Mouse (Mus musculus): ENCODE measurements around the gene Donson.

Donson gene

DNA sequence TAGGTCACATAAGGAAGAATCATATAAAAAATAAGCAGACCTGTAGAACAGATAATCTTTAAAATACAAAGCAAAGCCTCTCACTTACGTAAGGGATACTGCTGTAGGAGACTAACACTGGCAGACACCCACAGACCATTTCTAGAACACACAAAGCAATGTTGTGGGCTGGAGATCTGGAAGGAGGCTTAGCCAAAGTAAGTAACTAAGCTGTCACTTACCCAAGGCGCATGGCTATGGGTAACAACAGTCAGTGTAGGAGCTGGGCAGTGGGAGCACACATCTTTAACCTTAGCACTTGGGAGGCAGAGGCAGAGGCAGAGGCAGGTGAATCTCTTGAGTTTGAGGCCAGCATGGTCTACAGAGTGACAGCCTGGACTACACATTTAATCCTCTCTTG lies 48.9 kb downstream of the Donson start:
- DNase-seq: no peak

DNA sequence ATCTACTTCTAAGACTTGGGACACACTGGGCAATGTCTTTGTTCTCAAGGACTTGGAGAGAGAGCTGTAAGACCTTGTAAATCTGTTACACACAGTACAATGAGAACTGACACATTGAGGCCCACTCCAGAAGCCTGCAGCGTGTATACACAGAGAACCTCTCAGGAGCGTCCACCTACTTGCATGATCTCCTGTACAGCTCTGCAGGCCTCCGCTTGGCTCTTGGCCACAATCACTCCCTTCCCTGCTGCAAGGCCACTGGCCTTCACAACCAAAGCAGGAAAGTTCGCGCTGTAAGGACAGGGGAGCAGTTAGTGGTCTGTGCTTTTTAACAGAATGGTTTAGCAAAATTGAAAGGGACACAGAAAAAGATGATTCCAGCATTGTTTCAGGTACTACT lies 49.4 kb downstream of the Donson start:
- no peak for DNase-seq

DNA sequence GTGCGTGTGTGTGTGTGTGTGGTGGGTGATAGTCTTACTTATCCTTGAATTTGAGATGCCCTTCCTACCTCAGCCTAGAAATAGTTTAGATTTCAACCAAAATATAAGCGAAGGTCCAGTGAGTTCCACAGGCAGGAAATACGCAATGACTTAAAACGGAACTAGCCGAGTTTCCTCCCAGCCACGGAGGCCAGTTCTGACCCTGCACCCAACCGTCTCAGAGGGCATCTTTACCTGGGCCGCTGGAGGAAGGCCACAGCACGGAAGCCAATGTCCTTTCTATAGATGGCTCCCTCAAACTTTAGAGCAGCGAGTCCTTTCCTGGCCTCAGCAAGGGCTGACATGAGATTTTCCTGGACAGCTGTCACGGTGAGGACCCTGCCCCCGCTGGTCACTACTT lies 54.9 kb downstream of the Donson start:
- DNase-seq: no peak

DNA sequence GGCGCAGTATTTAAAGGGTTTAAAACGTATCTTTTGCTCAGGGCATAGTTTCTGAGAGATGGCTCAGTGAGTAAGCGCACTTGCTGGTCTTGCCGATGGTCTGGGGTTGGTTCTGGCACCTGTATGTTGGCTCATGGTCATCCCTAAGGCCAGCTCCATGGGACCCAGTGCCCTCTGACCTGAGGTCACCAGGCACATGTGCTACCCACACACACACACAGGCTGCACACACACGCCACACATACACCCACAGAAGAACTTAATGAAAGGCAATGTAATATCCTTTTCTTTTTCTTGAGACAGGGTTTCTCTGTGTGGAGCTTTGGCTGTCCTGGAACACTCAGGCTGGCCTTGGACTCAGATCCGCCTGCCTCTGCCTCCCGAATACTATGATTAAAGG lies 55.6 kb downstream of the Donson start:
- DNase-seq: no peak

GRCm38 (mm10) chr16:91632439-91632838 lies 56.1 kb downstream of the Donson start:
- DNase-seq: no peak

DNA sequence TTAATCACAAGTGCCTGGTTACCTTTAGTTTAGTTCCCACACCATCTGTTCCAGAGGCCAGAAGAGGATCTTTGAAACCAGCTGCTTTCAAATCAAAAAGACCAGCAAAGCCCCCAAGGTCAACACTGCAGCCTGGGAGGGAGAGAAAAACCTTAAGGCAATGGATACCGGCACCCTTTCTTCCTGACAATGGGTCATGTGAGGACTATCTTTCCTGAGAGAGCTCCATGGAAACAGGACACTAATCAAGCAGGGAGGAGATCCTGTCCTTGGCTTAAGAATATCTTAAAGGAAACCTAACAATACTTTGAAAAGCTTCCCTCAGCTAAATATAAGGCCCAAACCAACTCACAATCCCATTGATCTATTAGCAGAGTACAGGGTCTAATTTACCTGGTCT lies 58.0 kb downstream of the Donson start:
- DNase-seq: no peak

- no peak for DNase-seq
Measured at GRCm38 (mm10) chr16:91629749-91630148, 58.8 kb downstream of the Donson start.

DNA sequence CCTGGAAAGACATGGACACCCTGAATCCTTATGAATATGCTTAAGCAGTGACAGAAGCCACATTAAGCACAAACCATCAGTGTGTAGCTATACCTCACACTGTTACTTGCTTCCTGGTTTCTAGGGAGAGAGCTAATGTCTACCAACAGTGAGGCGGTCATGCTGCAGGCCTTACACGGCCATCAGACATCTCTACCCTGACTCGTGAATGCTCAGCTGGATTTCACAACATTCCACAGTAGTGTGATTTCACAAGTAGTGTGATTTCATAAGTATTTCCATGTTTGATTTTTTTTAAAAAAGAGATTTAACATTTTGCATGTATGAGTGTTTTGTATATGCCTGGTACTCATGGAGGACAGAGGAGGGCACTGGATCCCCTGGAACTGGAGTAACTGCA lies 59.9 kb downstream of the Donson start:
- no peak for DNase-seq

- DNase-seq: no peak
Measured at GRCm38 (mm10) chr16:91627831-91628230, 60.7 kb downstream of the Donson start.
